Mouse (Mus musculus): ENCODE results near the gene 4933402N03Rik. TPM values are rescaled to one million over a fixed set of nuclear protein-coding genes. Genes with fewer than 3 reads are reported as not detected.

4933402N03Rik gene
- polyA plus RNA-seq, 2 experiments = not detected

DNA sequence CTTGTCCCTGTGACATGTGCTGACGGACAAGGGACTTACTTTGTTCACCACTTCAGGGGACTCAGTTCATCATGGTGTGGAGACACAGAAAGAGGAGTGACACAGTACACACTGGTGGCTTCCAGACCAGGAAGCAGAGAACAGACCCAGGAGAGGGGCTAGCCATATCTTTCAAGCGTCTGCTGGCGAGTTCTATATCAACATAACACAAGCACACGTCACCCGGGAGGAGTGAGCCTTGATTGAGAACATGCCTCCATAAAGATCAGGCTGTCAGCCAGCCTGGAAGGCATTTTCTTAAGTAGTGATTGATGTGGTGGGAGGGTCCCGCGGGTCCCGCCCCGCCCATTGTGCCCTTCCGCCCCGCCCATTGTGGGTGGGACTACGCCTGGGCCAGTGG is 16.1 kb downstream of the 4933402N03Rik start:
- Histone ChIP-seq H3K4me3 (replicated peaks; ENCODE audit: low read length) (no peak overlapping the region), H3K4me2 (replicated peaks; ENCODE audit: low read depth, low read length, severe bottlenecking) (no peak overlapping the region), H3K27ac (replicated peaks; ENCODE audit: low read depth, low read length) (no peak overlapping the region), H3K4me1 (ENCODE audit: control insufficient read depth, insufficient read depth, low read length) (no peaks in the 10 kb centered on the region), H3K9ac (ENCODE audit: low read depth, low read length, severe bottlenecking) (no peak overlapping the region), H3K27me3 (ENCODE audit: control insufficient read depth, insufficient read depth, low read length) (no peaks in the 10 kb centered on the region), H3K9me3 (ENCODE audit: control insufficient read depth, low read length) (no peaks in the 10 kb centered on the region), H3K36me3 (ENCODE audit: control insufficient read depth, insufficient read depth, low read length) (no peaks in the 10 kb centered on the region)
- DNase-seq (ENCODE audit: low spot score) (no peak), ATAC-seq (ENCODE audit: low FRiP score, low read depth) (no peak)
- TF ChIP-seq POLR2A (IDR thresholded peaks at IDR 0.05; ENCODE audit: borderline replicate concordance, extremely low read depth, insufficient read depth, insufficient read length) = no peak
- 56% methylated on average over 12 of the region's 12 CpGs for WGBS

DNA sequence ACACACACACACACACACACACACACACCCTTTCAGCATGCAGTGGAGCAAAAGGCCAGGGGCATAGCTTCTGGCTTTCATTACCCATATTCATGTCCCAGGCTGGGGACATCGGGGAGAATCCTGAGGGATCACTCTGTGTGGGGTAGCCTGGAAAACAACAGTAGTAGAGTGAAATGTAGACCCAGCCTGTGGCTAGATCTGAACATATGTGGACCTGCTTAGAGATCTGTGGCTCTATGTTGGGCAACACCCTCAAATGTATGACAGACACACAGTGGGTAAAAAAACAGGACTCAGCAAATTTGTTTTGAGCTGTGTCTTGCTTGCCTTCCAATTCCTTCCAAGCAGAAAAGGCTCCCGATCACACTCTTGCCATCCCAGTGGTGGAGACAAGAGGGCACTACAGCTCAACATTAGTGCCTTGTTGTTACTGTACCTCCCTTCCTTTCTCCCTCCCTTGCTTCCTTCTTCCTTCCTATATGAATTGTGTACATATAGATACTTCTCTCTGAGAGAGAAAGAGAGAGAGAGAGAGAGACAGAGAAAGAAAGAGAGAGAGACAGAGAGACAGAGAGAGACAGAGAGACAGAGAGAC is 23.8 kb downstream of the 4933402N03Rik start:
- TF ChIP-seq POLR2A (IDR thresholded peaks at IDR 0.05; ENCODE audit: borderline replicate concordance, extremely low read depth, insufficient read depth, insufficient read length) = no peak
- no peaks in the 10 kb centered on the region for H3K27me3 ChIP-seq (ENCODE audit: control insufficient read depth, insufficient read depth, low read length)
- no peaks in the 10 kb centered on the region for H3K4me1 ChIP-seq (ENCODE audit: control insufficient read depth, insufficient read depth, low read length)
- H3K9me3 ChIP-seq (ENCODE audit: control insufficient read depth, low read length) = no peaks in the 10 kb centered on the region
- WGBS = 81% methylated on average over 2 of the region's 2 CpGs
- no peak overlapping the region for H3K4me3 ChIP-seq (replicated peaks; ENCODE audit: low read length)
- no peaks in the 10 kb centered on the region for H3K36me3 ChIP-seq (ENCODE audit: control insufficient read depth, insufficient read depth, low read length)
- DNase-seq (ENCODE audit: low spot score) = no peak
- ATAC-seq (ENCODE audit: low FRiP score, low read depth) = no peak
- no peak overlapping the region for H3K9ac ChIP-seq (ENCODE audit: low read depth, low read length, severe bottlenecking)
- no peak overlapping the region for H3K4me2 ChIP-seq (replicated peaks; ENCODE audit: low read depth, low read length, severe bottlenecking)
- H3K27ac ChIP-seq (replicated peaks; ENCODE audit: low read depth, low read length) = no peak overlapping the region

DNA sequence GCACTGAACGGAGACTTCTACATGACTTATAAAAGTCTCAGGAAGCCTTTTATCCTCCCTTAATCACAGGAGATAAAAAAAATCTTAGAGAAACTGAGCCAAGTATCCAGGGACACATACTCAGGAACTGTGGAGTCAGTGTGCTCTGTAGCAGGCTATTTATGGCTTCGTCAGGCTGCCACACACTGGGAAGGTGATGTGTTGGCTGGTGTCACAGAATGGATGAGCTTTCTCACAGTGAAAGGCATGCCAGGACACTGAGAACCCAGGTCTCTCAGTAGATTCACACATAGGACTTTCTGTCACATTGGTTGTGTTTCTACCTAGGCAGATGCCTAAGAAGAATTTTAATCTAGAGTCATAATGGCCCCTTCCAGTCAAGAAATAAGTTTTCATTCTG is 31.7 kb downstream of the 4933402N03Rik start:
- H3K4me2 ChIP-seq (replicated peaks; ENCODE audit: low read depth, low read length, severe bottlenecking) = no peak overlapping the region
- DNase-seq (ENCODE audit: low spot score) = no peak
- no peak overlapping the region for H3K4me3 ChIP-seq (replicated peaks; ENCODE audit: low read length)
- no peak overlapping the region for H3K9ac ChIP-seq (ENCODE audit: low read depth, low read length, severe bottlenecking)
- ATAC-seq (ENCODE audit: low FRiP score, low read depth) = no peak
- no peaks in the 10 kb centered on the region for H3K9me3 ChIP-seq (ENCODE audit: control insufficient read depth, low read length)
- H3K27me3 ChIP-seq (ENCODE audit: control insufficient read depth, insufficient read depth, low read length) = no peaks in the 10 kb centered on the region
- no peak overlapping the region for H3K27ac ChIP-seq (replicated peaks; ENCODE audit: low read depth, low read length)
- H3K36me3 ChIP-seq (ENCODE audit: control insufficient read depth, insufficient read depth, low read length) = no peaks in the 10 kb centered on the region
- TF ChIP-seq POLR2A (IDR thresholded peaks at IDR 0.05; ENCODE audit: borderline replicate concordance, extremely low read depth, insufficient read depth, insufficient read length) = no peak
- no peaks in the 10 kb centered on the region for H3K4me1 ChIP-seq (ENCODE audit: control insufficient read depth, insufficient read depth, low read length)
- 56% methylated on average over 2 of the region's 2 CpGs for WGBS

DNA sequence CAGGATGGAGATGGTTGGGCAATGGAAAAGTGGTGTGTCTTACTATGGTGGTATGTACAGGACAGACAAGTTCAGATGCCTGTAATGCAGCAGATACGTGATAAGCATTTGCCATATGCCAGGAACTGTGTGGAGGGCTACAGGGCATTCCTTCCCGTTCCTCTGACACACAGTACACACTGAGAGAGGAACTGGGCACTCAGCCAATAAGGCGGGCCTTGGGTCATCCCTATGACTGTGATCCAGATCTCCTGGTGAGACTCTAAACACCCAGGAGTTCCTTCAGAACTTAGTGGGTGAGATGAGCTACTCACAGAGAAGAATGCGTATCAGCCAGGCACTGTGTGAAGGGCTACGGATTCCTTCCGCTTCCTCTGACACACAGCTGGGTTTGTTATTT is 32.4 kb downstream of the 4933402N03Rik start:
- Histone ChIP-seq H3K9me3 (ENCODE audit: control insufficient read depth, low read length) (no peaks in the 10 kb centered on the region), H3K36me3 (ENCODE audit: control insufficient read depth, insufficient read depth, low read length) (no peaks in the 10 kb centered on the region), H3K27ac (replicated peaks; ENCODE audit: low read depth, low read length) (no peak overlapping the region), H3K9ac (ENCODE audit: low read depth, low read length, severe bottlenecking) (no peak overlapping the region), H3K4me2 (replicated peaks; ENCODE audit: low read depth, low read length, severe bottlenecking) (no peak overlapping the region), H3K4me3 (replicated peaks; ENCODE audit: low read length) (no peak overlapping the region), H3K4me1 (ENCODE audit: control insufficient read depth, insufficient read depth, low read length) (no peaks in the 10 kb centered on the region), H3K27me3 (ENCODE audit: control insufficient read depth, insufficient read depth, low read length) (no peaks in the 10 kb centered on the region)
- TF ChIP-seq POLR2A (IDR thresholded peaks at IDR 0.05; ENCODE audit: borderline replicate concordance, extremely low read depth, insufficient read depth, insufficient read length) = no peak
- no peak for DNase-seq (ENCODE audit: low spot score)
- no peak for ATAC-seq (ENCODE audit: low FRiP score, low read depth)
- WGBS = 76% methylated on average over 6 of the region's 6 CpGs

DNA sequence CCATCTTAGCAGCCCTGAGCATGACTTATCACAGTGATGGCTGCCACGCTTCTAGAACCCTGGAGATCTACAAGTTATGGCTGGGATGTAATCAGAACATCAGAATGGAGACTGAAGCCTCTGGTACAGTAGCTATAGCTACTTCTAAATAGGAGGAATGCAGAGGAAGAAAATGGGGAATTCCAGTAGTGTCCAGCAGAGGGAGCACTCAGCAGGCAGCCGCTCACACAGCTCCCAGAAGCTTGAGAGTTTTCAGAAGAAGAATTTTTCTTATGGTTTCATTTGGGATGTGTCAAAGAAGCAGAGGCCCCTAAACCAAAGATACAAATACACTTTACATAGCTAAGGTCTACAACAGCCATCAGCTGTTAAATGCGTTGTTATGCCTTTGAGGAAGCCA is 33.6 kb downstream of the 4933402N03Rik start:
- TF ChIP-seq POLR2A (IDR thresholded peaks at IDR 0.05; ENCODE audit: borderline replicate concordance, extremely low read depth, insufficient read depth, insufficient read length) = no peak
- DNase-seq (ENCODE audit: low spot score) = peak; percentile 67
- WGBS = 32% methylated on average over 3 of the region's 3 CpGs

More for the DNA sequence above, 33.6 kb downstream of the 4933402N03Rik start:
- Histone ChIP-seq H3K27me3 (ENCODE audit: control insufficient read depth, insufficient read depth, low read length) (no peaks in the 10 kb centered on the region), H3K27ac (replicated peaks; ENCODE audit: low read depth, low read length) (no peak overlapping the region), H3K36me3 (ENCODE audit: control insufficient read depth, insufficient read depth, low read length) (no peaks in the 10 kb centered on the region), H3K9ac (ENCODE audit: low read depth, low read length, severe bottlenecking) (no peak overlapping the region), H3K9me3 (ENCODE audit: control insufficient read depth, low read length) (no peaks in the 10 kb centered on the region), H3K4me2 (replicated peaks; ENCODE audit: low read depth, low read length, severe bottlenecking) (no peak overlapping the region), H3K4me1 (ENCODE audit: control insufficient read depth, insufficient read depth, low read length) (no peaks in the 10 kb centered on the region), H3K4me3 (replicated peaks; ENCODE audit: low read length) (no peak overlapping the region)
- no peak for ATAC-seq (ENCODE audit: low FRiP score, low read depth)

Other genes with a start within 250 kb of the 4933402N03Rik start
- gene Htra1, start 210.2 kb downstream of the 4933402N03Rik start, polyA plus RNA-seq (2012; rRNA removed) = 102 and 124 TPM in 2 replicates
- 224 and 233 TPM in 2 replicates for gene Htra1, start 210.2 kb downstream of the 4933402N03Rik start, polyA plus RNA-seq (2014; fragmentation: Nextera tagmentation; extraction: Ambion mirVana)
- 0.04 and 0.06 TPM in 2 replicates for gene Dmbt1, start 114.3 kb downstream of the 4933402N03Rik start, polyA plus RNA-seq (2012; rRNA removed)
- not detected in 2 replicates for gene Dmbt1, start 114.3 kb downstream of the 4933402N03Rik start, polyA plus RNA-seq (2014; fragmentation: Nextera tagmentation; extraction: Ambion mirVana)
- gene 5430419D17Rik, start 28.1 kb upstream of the 4933402N03Rik start, polyA plus RNA-seq (2012; rRNA removed) = 0.03 and 0.04 TPM in 2 replicates
- gene 5430419D17Rik, start 28.1 kb upstream of the 4933402N03Rik start, polyA plus RNA-seq (2014; fragmentation: Nextera tagmentation; extraction: Ambion mirVana) = not detected in 2 replicates
- 0.08 and 0.32 TPM in 2 replicates for gene Cuzd1, start 176.0 kb upstream of the 4933402N03Rik start, polyA plus RNA-seq (2012; rRNA removed)
- 0.11 TPM in 1 of 2 replicates, not detected in the other for gene Cuzd1, start 176.0 kb upstream of the 4933402N03Rik start, polyA plus RNA-seq (2014; fragmentation: Nextera tagmentation; extraction: Ambion mirVana)
- 0.40 and 0.78 TPM in 2 replicates for gene Fam24b, start 183.2 kb upstream of the 4933402N03Rik start, polyA plus RNA-seq (2012; rRNA removed)
- not detected in 2 replicates for gene Fam24b, start 183.2 kb upstream of the 4933402N03Rik start, polyA plus RNA-seq (2014; fragmentation: Nextera tagmentation; extraction: Ambion mirVana)
- not detected in 2 replicates for gene Fam24a, start 187.6 kb upstream of the 4933402N03Rik start, polyA plus RNA-seq (2012; rRNA removed)
- 0.40 TPM in 1 of 2 replicates, not detected in the other for gene Fam24a, start 187.6 kb upstream of the 4933402N03Rik start, polyA plus RNA-seq (2014; fragmentation: Nextera tagmentation; extraction: Ambion mirVana)
- gene 2310057M21Rik, start 216.4 kb upstream of the 4933402N03Rik start, polyA plus RNA-seq (2012; rRNA removed) = 15.0 and 15.4 TPM in 2 replicates
- 19.6 and 26.4 TPM in 2 replicates for gene 2310057M21Rik, start 216.4 kb upstream of the 4933402N03Rik start, polyA plus RNA-seq (2014; fragmentation: Nextera tagmentation; extraction: Ambion mirVana)
- gene Pstk, start 224.8 kb upstream of the 4933402N03Rik start, polyA plus RNA-seq (2012; rRNA removed) = 72.1 and 77.7 TPM in 2 replicates
- gene Pstk, start 224.8 kb upstream of the 4933402N03Rik start, polyA plus RNA-seq (2014; fragmentation: Nextera tagmentation; extraction: Ambion mirVana) = 70.4 and 71.5 TPM in 2 replicates